Mouse (Mus musculus) stomach, postnatal 0 days (tissue): ENCODE measurements at regions not wholly inside any gene's neighbourhood (a gene's known extent, or its start where the extent isn't known, plus 50 kb on each side); places are given as distances from the start of the nearest gene placed in this dataset.

ENCODE experiments used
- ATAC-seq: fragments of 200-750 bp; cut with Nextera tagmentation; 2 replicates; pipeline ENCODE4 v1.8.0; 2017; ENCODE audit not compliant: low FRiP score, low TSS enrichment
- DNase-seq: peaks from one replicate; pipeline ENCODE4 v3.0.0-alpha.2; 2016; ENCODE audit warnings: low spot score
- H3K27ac ChIP-seq: fragments of 300-500 bp; sonication (generic); replicated peaks from 2 replicates; pipeline ENCODE4 v1.5.1; 2014; ENCODE audit warnings: mild to moderate bottlenecking, control low read depth
- H3K27me3 ChIP-seq: fragments of 300-500 bp; sonication (generic); 2 replicates; pipeline ENCODE4 v1.6.1; 2014; ENCODE audit warnings: low read length; ENCODE audit not compliant: control insufficient read depth, insufficient read depth
- H3K36me3 ChIP-seq: fragments of 300-500 bp; sonication (generic); 2 replicates; pipeline ENCODE4 v1.6.1; 2014; ENCODE audit warnings: low read length, mixed read lengths; ENCODE audit not compliant: control insufficient read depth, insufficient read depth
- H3K4me1 ChIP-seq: fragments of 300-500 bp; sonication (generic); replicated peaks from 2 replicates; pipeline ENCODE4 v1.6.1; 2014; ENCODE audit warnings: antibody characterized with exemption; ENCODE audit not compliant: control insufficient read depth, insufficient read depth
- H3K4me2 ChIP-seq: fragments of 300-500 bp; sonication (generic); replicated peaks from 2 replicates; pipeline ENCODE4 v1.6.1; 2014; ENCODE audit warnings: low read depth, mild to moderate bottlenecking, control low read depth, moderate library complexity
- H3K4me3 ChIP-seq: fragments of 300-500 bp; sonication (generic); 2 replicates; pipeline ENCODE4 v1.5.1; 2014; ENCODE audit warnings: low read depth, low read length, control low read depth
- H3K9ac ChIP-seq: fragments of 300-500 bp; sonication (generic); 2 replicates; pipeline ENCODE4 v1.6.1; 2014; ENCODE audit warnings: mild to moderate bottlenecking, low read length, control low read depth, mixed read lengths
- H3K9me3 ChIP-seq: fragments of 300-500 bp; sonication (generic); 2 replicates; pipeline ENCODE4 v1.6.1; 2016; ENCODE audit warnings: low read length; ENCODE audit not compliant: control insufficient read depth
- CTCF ChIP-seq: IDR thresholded peaks from 2 replicates; pipeline ENCODE4 v1.5.1; 2016; ENCODE audit warnings: antibody characterized with exemption, low read depth, mild to moderate bottlenecking, moderate library complexity
- EP300 ChIP-seq: optimal IDR thresholded peaks from 2 replicates; pipeline ENCODE3; 2016; ENCODE audit warnings: antibody characterized with exemption
- WGBS: fragments of 180-500 bp; shearing (Covaris S2); extraction: QIAGEN DNeasy Blood & Tissue Kit; methylation state at CpG from one replicate; pipeline ENCODE4 v1.1.7; 2014; 5-methylcytosine and 5-hydroxymethylcytosine counted together

DNA sequence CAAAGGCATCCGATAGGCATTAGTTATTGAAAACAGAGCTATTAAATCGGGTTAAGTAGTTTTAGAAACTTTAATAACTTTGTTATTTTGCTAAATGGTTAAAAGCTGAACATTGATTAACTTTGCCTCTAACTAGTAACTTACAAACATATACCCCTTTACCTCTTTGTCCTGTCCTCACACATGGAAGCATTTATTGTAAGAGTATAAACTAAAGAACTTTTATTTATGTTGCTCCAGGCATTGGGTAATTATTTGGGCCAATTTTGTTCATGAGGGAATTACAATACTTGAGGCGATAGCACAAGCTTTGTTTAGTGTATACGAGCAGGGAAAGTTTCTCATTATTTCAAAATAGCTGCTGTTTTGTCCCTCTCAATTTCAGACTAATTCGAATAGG, 328.4 kb upstream of the Gm9008 start:
- H3K9ac ChIP-seq, result no peak overlapping the region
- 79% methylated on average over 5 of the region's 5 CpGs for WGBS
- H3K27me3 ChIP-seq, result no peaks in the 10 kb centered on the region
- no peak for TF ChIP-seq EP300
- TF ChIP-seq CTCF, result no peak
- no peaks in the 10 kb centered on the region for H3K4me1 ChIP-seq
- H3K36me3 ChIP-seq, result no peaks in the 10 kb centered on the region
- DNase-seq (no peak), ATAC-seq (no peak)
- H3K27ac ChIP-seq, result no peak overlapping the region
- H3K9me3 ChIP-seq, result no peaks in the 10 kb centered on the region
- no peak overlapping the region for H3K4me3 ChIP-seq
- no peak overlapping the region for H3K4me2 ChIP-seq

DNA sequence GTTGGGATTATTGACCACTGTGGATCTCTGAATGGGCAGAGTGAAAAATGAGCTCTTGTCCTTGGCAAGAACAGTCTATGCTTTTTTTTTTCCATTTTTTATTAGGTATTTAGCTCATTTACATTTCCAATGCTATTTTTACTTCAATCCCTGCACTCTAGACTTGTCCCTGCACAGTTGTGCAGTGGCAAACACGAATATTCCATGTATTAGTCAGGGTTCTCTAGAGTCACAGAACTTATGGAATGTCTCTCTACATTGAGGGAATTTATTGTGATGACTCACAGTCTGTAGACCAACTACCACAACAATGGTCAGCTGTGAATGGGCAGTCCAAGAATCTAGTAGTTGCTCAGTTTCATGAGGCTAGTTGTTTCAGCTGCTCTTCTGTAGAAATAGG, 305.4 kb upstream of the Gm9008 start:
- H3K27ac ChIP-seq, result no peak overlapping the region
- no peaks in the 10 kb centered on the region for H3K9me3 ChIP-seq
- no peaks in the 10 kb centered on the region for H3K27me3 ChIP-seq
- WGBS, result 25% methylated on average over 1 of the region's 1 CpGs
- ATAC-seq (no peak), DNase-seq (no peak)
- TF ChIP-seq EP300 (no peak), CTCF (no peak)
- no peak overlapping the region for H3K9ac ChIP-seq
- no peaks in the 10 kb centered on the region for H3K4me1 ChIP-seq
- no peaks in the 10 kb centered on the region for H3K36me3 ChIP-seq
- H3K4me2 ChIP-seq, result no peak overlapping the region
- H3K4me3 ChIP-seq, result no peak overlapping the region

DNA sequence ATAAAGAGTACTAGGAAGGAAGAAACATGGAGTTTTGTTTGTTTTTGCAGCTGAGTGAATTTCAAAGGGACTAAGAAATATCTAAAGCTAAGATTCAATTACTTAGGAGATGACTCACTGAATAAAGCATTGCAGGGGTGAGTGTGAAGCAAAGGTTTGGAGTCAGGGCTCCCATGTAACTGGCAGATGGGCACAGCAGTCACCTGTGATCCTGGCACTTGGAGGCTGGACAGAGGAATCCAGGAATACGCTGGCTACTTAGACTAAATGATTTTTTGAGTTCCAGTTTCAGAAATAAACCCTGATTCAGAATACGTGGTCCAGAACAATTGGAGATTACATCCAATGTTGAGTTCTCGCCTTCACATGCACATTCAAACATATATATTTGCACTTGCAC, 282.6 kb upstream of the Gm9008 start:
- DNase-seq (no peak), ATAC-seq (no peak)
- 81% methylated on average over 3 of the region's 3 CpGs for WGBS
- Histone ChIP-seq H3K27me3 (no peaks in the 10 kb centered on the region), H3K36me3 (no peaks in the 10 kb centered on the region), H3K4me3 (no peak overlapping the region), H3K4me2 (no peak overlapping the region), H3K4me1 (no peaks in the 10 kb centered on the region), H3K27ac (no peak overlapping the region), H3K9me3 (no peaks in the 10 kb centered on the region), H3K9ac (no peak overlapping the region)
- TF ChIP-seq EP300 (no peak), CTCF (no peak)

DNA sequence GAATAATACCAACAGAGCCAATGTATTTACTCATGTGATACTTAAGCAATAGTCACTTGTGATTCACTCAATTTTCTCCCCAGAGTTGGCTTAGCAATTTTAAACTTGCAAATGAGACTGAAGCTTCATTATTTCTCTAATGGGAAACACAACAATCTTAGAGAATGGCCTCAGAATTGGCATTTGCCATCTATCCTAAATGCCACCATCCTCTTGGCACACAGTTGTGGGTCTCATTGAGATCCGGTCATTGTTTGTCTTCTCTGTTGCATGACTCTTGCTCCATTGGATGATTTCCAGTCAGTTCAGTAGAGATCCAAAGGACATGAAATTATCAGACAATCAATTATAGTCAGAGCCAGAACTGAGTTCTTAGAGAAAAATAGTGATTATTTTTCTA, 280.6 kb upstream of the Gm9008 start:
- H3K4me1 ChIP-seq, result no peaks in the 10 kb centered on the region
- H3K4me3 ChIP-seq, result no peak overlapping the region
- no peaks in the 10 kb centered on the region for H3K36me3 ChIP-seq
- no peak overlapping the region for H3K4me2 ChIP-seq
- ATAC-seq (no peak), DNase-seq (no peak)
- no peak overlapping the region for H3K9ac ChIP-seq
- TF ChIP-seq EP300 (no peak), CTCF (no peak)
- no peak overlapping the region for H3K27ac ChIP-seq
- H3K27me3 ChIP-seq, result no peaks in the 10 kb centered on the region
- H3K9me3 ChIP-seq, result no peaks in the 10 kb centered on the region
- 80% methylated on average over 1 of the region's 1 CpGs for WGBS

DNA sequence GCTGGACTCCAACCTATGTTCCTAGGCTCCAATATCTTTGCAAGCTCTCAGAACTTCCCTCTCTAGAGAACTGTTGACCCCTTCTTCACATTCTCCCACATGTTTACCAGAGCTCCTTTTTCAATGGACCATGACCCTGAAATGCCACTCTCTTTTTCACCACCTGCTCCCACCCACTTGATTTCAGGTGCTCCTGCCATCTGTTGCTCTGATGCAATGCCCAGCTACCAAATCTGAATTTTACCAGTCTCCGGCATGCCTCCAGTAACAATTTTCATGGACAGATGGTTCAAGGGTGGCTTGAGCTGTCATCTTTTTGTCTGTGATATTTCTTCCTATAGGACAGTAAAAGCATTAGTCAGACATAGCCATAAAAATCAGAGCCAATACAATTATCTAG, 279.5 kb upstream of the Gm9008 start:
- H3K9me3 ChIP-seq, result no peaks in the 10 kb centered on the region
- no peak overlapping the region for H3K9ac ChIP-seq
- no peak overlapping the region for H3K4me2 ChIP-seq
- no peaks in the 10 kb centered on the region for H3K4me1 ChIP-seq
- no peak overlapping the region for H3K27ac ChIP-seq
- DNase-seq (no peak), ATAC-seq (no peak)
- H3K36me3 ChIP-seq, result no peaks in the 10 kb centered on the region
- TF ChIP-seq CTCF (no peak), EP300 (no peak)
- no peaks in the 10 kb centered on the region for H3K27me3 ChIP-seq
- H3K4me3 ChIP-seq, result no peak overlapping the region
- 84% methylated on average over 1 of the region's 1 CpGs for WGBS

DNA sequence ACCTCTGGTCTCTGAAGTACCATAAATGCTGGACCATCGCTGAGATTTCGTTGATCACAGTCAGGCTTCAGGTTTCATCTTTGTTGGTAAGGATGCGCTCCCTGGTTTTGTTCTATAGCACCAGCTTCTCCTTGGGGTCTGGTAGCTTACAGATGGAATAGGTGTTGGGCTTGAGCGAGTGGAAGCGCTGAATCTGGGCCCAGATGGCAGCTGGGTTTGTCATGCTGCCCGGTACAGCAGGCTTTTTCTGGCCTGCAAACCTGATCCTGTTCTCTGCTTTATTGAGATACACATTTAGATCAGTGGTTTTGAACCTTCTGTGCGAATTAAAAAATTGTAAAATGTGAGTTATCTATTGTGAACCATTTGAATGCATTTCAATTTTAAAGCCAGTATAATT, 266.3 kb upstream of the Gm9008 start:
- Histone ChIP-seq H3K27me3 (no peaks in the 10 kb centered on the region), H3K4me1 (no peaks in the 10 kb centered on the region), H3K27ac (no peak overlapping the region), H3K4me2 (no peak overlapping the region), H3K9ac (no peak overlapping the region), H3K36me3 (no peaks in the 10 kb centered on the region), H3K9me3 (no peaks in the 10 kb centered on the region), H3K4me3 (no peak overlapping the region)
- no peak for DNase-seq
- TF ChIP-seq CTCF (no peak), EP300 (no peak)
- no peak for ATAC-seq
- 90% methylated on average over 7 of the region's 7 CpGs for WGBS
